Mouse (Mus musculus) midbrain, postnatal 0 days (tissue): Measurements from ENCODE around the gene Fam187b. TPM values are rescaled to one million over a fixed set of nuclear protein-coding genes. Genes with fewer than 3 reads are reported as not detected.
A peak's percentile ranks its signal among the peaks of the same experiment; 100 is the strongest.

Experiments
- ATAC-seq: fragments of 200-750 bp; cut with Nextera tagmentation; 2 replicates; pipeline ENCODE4 v1.8.0; 2017; ENCODE audit warnings: moderate number of reproducible peaks, mild to moderate bottlenecking, moderate TSS enrichment, moderate library complexity; ENCODE audit not compliant: low FRiP score
- DNase-seq: peaks from one replicate; pipeline ENCODE4 v3.0.0-alpha.2; 2015; ENCODE audit warnings: low spot score
- H3K27ac ChIP-seq: fragments of 300-500 bp; sonication (generic); 2 replicates; pipeline ENCODE4 v1.5.1; 2014; ENCODE audit warnings: low read depth, mild to moderate bottlenecking, low read length, mixed read lengths
- H3K27me3 ChIP-seq: fragments of 300-500 bp; sonication (generic); 2 replicates; pipeline ENCODE4 v1.6.1; 2014; ENCODE audit warnings: low read length, control low read depth, mixed read lengths; ENCODE audit not compliant: insufficient read depth
- H3K36me3 ChIP-seq: fragments of 300-500 bp; sonication (generic); 2 replicates; pipeline ENCODE4 v1.6.1; 2014; ENCODE audit warnings: low read length, control low read depth, mixed read lengths; ENCODE audit not compliant: insufficient read depth
- H3K4me1 ChIP-seq: fragments of 300-500 bp; sonication (generic); 2 replicates; pipeline ENCODE4 v1.6.1; 2014; ENCODE audit warnings: mild to moderate bottlenecking, control low read depth, antibody characterized with exemption, low read length, mixed read lengths; ENCODE audit not compliant: insufficient read depth
- H3K4me2 ChIP-seq: fragments of 300-500 bp; sonication (generic); 2 replicates; pipeline ENCODE4 v1.6.1; 2014; ENCODE audit warnings: low read depth, mild to moderate bottlenecking, low read length, mixed read lengths; ENCODE audit not compliant: poor library complexity, severe bottlenecking
- H3K4me3 ChIP-seq: fragments of 300-500 bp; sonication (generic); 2 replicates; pipeline ENCODE4 v1.5.1; 2014; ENCODE audit warnings: low read depth, mild to moderate bottlenecking, low read length, moderate library complexity
- H3K9ac ChIP-seq: fragments of 300-500 bp; sonication (generic); replicated peaks from 2 replicates; pipeline ENCODE4 v1.6.1; 2014; ENCODE audit warnings: mild to moderate bottlenecking, low read length, moderate library complexity, mixed read lengths; ENCODE audit not compliant: poor library complexity, severe bottlenecking
- H3K9me3 ChIP-seq: fragments of 300-500 bp; sonication (generic); 2 replicates; pipeline ENCODE4 v1.6.1; 2016; ENCODE audit warnings: low read length, control low read depth
- CTCF ChIP-seq: IDR thresholded peaks from 2 replicates; pipeline ENCODE4 v1.5.1; 2016; ENCODE audit warnings: antibody characterized with exemption, mild to moderate bottlenecking
- WGBS: fragments of 180-500 bp; shearing (Covaris S2); extraction: QIAGEN DNeasy Blood & Tissue Kit; methylation state at CpG from one replicate; pipeline ENCODE4 v1.1.7; 2014; 5-methylcytosine and 5-hydroxymethylcytosine counted together
- polyA plus RNA-seq: library from polyadenylated mRNA; unstranded; fragments of >200 nt; fragmentation: Nextera tagmentation; extraction: Ambion mirVana; gene quantifications from 2 replicates; pipeline ENCODE4 v1.2.1, GENCODE M21; 2015
- total RNA-seq: library from RNA; depleted of rRNA; stranded (reverse); fragments of >200 nt; gene quantifications from 2 replicates; pipeline ENCODE4 v1.2.3, GENCODE M21; 2014

The Fam187b gene
- total and polyA plus RNA-seq, 2 experiments from 2014 or later: 0.85 to 0.88 TPM

- Histone ChIP-seq H3K4me2 (peak within 1 kb of the TSS; percentile 90), H3K4me3 (peak within 1 kb of the TSS; percentile 92), H3K27ac (peak within 1 kb of the TSS; percentile 97), H3K9me3 (no peaks in the 10 kb centered on the region), H3K9ac (peak within 1 kb of the TSS; percentile 99), H3K36me3 (peaks cover 29% of the 10 kb centered on the region), H3K4me1 (peaks cover 12% of the 10 kb centered on the region; the same call in 1 of the 2 replicates), H3K27me3 (no peaks in the 10 kb centered on the region)
- DNase-seq (peak; percentile 85), ATAC-seq (peak; percentile 79)
- TF ChIP-seq CTCF: no peak
- WGBS: 0% methylated on average over 3 of the region's 82 CpGs
Observed at GRCm38 (mm10) chr7:30956756-30957366, 16.7 kb upstream of the Fam187b start, which contains the start of gene Usf2. Gene Usf2, minus strand, starts transcription at chr7:30956803.

GRCm38 (mm10) chr7:30957367-30957783 lies 16.2 kb upstream of the Fam187b start:
- ATAC-seq (peak; percentile 59), DNase-seq (peak; percentile 93)
- TF ChIP-seq CTCF: no peak
- H3K9me3 ChIP-seq: no peaks in the 10 kb centered on the region
- H3K27me3 ChIP-seq: no peaks in the 10 kb centered on the region
- 0% methylated on average over 41 of the region's 43 CpGs for WGBS
- peak overlapping the region; percentile 90 for H3K4me2 ChIP-seq
- peak overlapping the region; percentile 99 for H3K9ac ChIP-seq
- H3K36me3 ChIP-seq: peaks cover 26% of the 10 kb centered on the region
- H3K4me3 ChIP-seq: peak overlapping the region; percentile 92
- H3K4me1 ChIP-seq: peaks cover 12% of the 10 kb centered on the region; the same call in 1 of the 2 replicates
- peak overlapping the region; percentile 97 for H3K27ac ChIP-seq

GRCm38 (mm10) chr7:30958109-30958865 lies 15.3 kb upstream of the Fam187b start:
- Histone ChIP-seq H3K4me1 (peaks cover 12% of the 10 kb centered on the region; the same call in 1 of the 2 replicates), H3K27ac (peak overlapping the region; percentile 97; the same call in 1 of the 2 replicates), H3K4me3 (peak overlapping the region; percentile 92), H3K9me3 (no peaks in the 10 kb centered on the region), H3K36me3 (peaks cover 18% of the 10 kb centered on the region), H3K4me2 (peak overlapping the region; percentile 90), H3K27me3 (no peaks in the 10 kb centered on the region), H3K9ac (peak overlapping the region; percentile 99)
- WGBS: 75% methylated on average over 28 of the region's 28 CpGs
- no peak for DNase-seq
- ATAC-seq: no peak
- TF ChIP-seq CTCF: no peak

GRCm38 (mm10) chr7:30958866-30959487 lies 14.6 kb upstream of the Fam187b start:
- H3K9me3 ChIP-seq: no peaks in the 10 kb centered on the region
- H3K9ac ChIP-seq: no peak overlapping the region
- no peaks in the 10 kb centered on the region for H3K27me3 ChIP-seq
- TF ChIP-seq CTCF: no peak
- H3K4me2 ChIP-seq: no peak overlapping the region
- no peak overlapping the region for H3K4me3 ChIP-seq
- H3K36me3 ChIP-seq: peaks cover 12% of the 10 kb centered on the region
- WGBS: 95% methylated on average over 9 of the region's 9 CpGs
- ATAC-seq (no peak), DNase-seq (no peak)
- no peak overlapping the region for H3K27ac ChIP-seq
- H3K4me1 ChIP-seq: peaks cover 12% of the 10 kb centered on the region; the same call in 1 of the 2 replicates

GRCm38 (mm10) chr7:30959786-30960349 lies 13.7 kb upstream of the Fam187b start:
- Histone ChIP-seq H3K27me3 (no peaks in the 10 kb centered on the region), H3K4me2 (no peak overlapping the region), H3K9me3 (no peaks in the 10 kb centered on the region), H3K27ac (no peak overlapping the region), H3K4me1 (peaks cover 12% of the 10 kb centered on the region; the same call in 1 of the 2 replicates), H3K9ac (no peak overlapping the region), H3K4me3 (no peak overlapping the region), H3K36me3 (0 out of 2 replicates have a peak, but pooled peaks cover 4% of the 10 kb centered on the region)
- ATAC-seq (no peak), DNase-seq (no peak)
- 87% methylated on average over 6 of the region's 6 CpGs for WGBS
- TF ChIP-seq CTCF: no peak
